Mouse (Mus musculus) layer of hippocampus, adult 11-12 months (tissue): ENCODE measurements around the gene Zbtb11.
"Not testable (repeated sequence)": the region's sequence is repeated elsewhere in the genome, so short reads cannot be mapped to it uniquely, and the experiment has no call there.

Source experiments
- DNase-seq: peaks from one replicate; pipeline ENCODE4 v3.0.0; 2022; ENCODE audit warnings: low spot score

Zbtb11 gene

DNA sequence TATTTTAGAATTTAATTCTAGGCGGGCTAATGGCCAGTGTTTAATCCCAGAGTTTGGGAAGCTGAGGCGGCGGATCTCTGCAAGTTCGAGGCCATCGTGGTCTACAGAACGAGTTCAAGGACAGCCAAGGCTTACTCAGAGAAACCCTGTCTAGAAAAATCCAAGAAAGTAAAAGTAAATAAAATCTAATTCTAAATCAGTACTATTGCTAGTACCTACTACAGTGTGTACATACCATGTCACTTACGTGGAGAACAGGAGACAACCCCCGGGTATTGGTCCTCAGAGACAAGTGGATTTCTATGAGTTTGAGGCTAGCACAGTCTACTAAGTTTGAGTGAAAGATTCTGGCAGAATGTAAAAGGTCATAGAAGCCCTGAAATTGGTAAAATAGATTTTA, 64.4 kb downstream of the Zbtb11 start:
- no peak for DNase-seq

DNA sequence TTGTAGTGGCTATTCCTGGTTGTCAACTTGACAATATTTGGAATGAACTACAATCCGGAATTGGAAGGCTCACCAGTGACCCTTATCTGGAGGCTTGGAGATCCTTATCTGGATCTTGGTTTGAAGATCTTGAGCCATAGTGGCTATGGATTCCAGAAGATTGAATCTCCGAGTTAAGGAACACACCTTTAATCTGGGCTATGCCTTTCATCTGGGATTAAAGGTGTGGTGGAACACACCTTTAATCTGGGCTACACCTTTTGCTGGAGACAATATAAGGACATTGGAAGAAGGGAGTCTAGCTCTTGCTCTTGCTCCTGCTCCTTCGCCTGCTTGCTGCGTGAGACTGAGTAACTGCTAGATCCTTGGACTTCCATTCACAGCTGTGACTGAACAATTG, 74.4 kb downstream of the Zbtb11 start, which contains the start of gene Senp7:
TSS of gene Senp7 (plus strand) at position 301 of the 400 bp plus-strand sequence.
- not testable (repeated sequence) for DNase-seq

DNA sequence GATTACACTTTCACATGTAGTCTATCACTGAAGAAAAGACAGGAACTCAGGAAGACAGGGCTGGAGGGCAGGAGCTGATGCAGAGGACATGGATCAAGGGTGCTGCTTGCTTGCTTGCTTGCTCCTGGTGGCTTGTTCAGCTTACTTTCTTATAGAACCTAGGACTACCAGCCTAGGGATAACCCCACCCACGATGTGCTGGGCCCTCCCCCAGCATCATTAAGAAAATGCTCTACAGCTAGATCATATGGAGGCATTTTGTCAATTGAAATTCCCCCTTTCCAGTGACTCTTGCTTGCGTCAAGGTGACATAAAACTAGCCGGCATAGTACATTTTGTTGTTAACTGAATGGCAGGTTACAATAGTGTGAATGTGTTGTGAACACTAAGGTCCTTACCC, 82.2 kb downstream of the Zbtb11 start:
- DNase-seq, result no peak

DNA sequence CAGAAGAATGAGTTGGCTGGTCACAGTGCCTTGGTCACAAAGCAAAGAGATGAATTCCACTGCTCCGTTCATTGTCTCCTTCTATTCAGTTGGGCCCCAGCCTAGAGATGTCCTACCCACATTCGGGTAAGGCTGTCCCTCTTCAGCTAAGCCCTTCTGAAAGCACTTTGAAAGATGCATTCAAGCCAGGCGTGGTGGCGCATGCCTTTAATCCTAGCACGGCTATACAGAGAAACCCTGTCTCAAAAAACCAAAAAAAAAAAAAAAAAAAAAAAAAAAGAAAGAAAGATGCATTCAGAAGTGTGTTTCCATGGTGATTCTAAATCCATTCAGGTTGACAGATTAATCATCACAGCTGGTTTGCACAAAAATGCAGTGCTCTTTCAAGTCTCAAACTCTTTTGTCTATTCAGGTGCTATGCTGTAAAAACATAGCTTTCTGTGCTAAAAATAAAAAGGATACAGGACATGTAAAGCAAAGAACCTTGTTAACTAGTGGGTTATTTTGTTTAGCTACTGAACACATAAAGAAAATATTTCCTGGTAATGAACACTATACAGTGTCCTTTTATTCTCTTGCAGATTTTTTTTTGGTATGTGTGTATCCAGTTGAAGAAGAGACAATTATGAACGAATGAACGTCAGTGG, 83.4 kb downstream of the Zbtb11 start:
- DNase-seq, result no peak

DNA sequence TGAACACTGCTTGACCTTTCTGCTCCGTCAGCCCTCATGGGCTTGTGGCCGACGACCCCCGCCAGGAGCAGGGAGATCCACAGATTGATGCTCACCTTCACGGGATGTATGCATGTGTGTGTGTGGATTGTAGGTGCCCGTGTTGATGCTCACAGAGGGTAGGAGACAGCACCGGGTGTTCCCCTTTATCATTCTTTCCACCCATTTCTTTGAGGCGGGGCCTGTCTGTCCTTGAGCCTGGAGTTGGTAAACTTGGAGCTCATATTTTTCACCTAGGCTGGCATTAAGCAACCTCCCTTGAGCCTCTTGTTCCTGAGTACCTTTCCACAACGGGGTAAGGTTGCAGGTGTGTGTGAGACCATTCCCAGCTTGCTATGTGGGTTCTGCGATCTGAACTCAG, 84.5 kb downstream of the Zbtb11 start:
- no peak for DNase-seq
